Mouse (Mus musculus): ENCODE results near the gene Fndc4. TPM values are rescaled to one million over a fixed set of nuclear protein-coding genes. Genes with fewer than 3 reads are reported as not detected.

Gene Fndc4
- total and polyA plus RNA-seq, 3 experiments = 0.32 TPM; not detected in 2

DNA sequence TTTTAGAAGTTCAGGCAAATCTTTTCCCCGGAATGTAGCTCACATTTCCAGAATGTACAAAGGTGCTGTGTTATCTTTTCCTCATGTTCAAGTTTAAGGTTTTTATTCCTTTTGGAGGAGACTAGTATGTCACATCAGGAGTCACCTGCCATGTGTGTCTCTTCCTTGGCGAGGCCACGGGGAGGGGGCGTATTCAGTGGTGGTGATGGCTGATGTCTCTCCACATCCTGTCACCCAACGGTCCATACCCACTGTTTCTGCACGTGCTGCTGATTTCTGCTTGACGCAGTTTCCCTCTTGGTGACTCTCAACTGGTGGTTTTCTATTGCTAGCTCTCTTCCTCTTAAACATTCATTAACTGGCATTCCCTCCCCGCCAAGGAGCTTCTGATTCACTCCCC is 16.9 kb upstream of the Fndc4 start:
- DNase-seq (ENCODE audit: low read depth, low spot score) = no peak
- Histone ChIP-seq H3K27me3 (ENCODE audit: control insufficient read depth in 1 of 2, insufficient read depth in 2 of 2, low read length in 2 of 2) (peaks cover 6 to 17% of the 10 kb centered on the region in 2 experiments), H3K9ac (ENCODE audit: control insufficient read depth, low read depth, low read length, poor library complexity, severe bottlenecking) (no peak overlapping the region), H3K27ac (ENCODE audit: control insufficient read depth, low read depth, low read length) (no peak overlapping the region), H3K4me1 (ENCODE audit: control insufficient read depth in 1 of 2, insufficient read depth in 2 of 2, low read length in 2 of 2) (no peaks in the 10 kb centered on the region), H3K79me2 (ENCODE audit: control insufficient read depth, insufficient read depth, low read length, poor library complexity) (no peaks in the 10 kb centered on the region), H3K9me3 (replicated peaks; ENCODE audit: insufficient read depth, low read length) (no peaks in the 10 kb centered on the region), H3K36me3 (ENCODE audit: control insufficient read depth in 1 of 2, insufficient read depth in 2 of 2, low read length in 2 of 2) (no peaks in the 10 kb centered on the region), H3K4me3 (ENCODE audit: control insufficient read depth in 1 of 2, insufficient read depth in 1 of 2, low read depth in 2 of 2, low read length in 2 of 2) (no peak overlapping the region)
- TF ChIP-seq GABPA (IDR thresholded peaks at IDR 0.05; ENCODE audit: low read depth, low read length) = no peak
- no peak for TF ChIP-seq JUND (IDR thresholded peaks at IDR 0.05; ENCODE audit: low read depth, low read length)
- TF ChIP-seq SIN3A (IDR thresholded peaks at IDR 0.05; ENCODE audit: low read length) = no peak
- TF ChIP-seq HCFC1 (IDR thresholded peaks at IDR 0.05; ENCODE audit: low read depth, low read length) = no peak
- TF ChIP-seq EP300 (IDR thresholded peaks at IDR 0.05; ENCODE audit: low read depth in 1 of 2, low read length in 2 of 2) = no peak
- no peak for TF ChIP-seq TCF12 (IDR thresholded peaks at IDR 0.05; ENCODE audit: low read depth, low read length)
- TF ChIP-seq ELF1 (IDR thresholded peaks at IDR 0.05; ENCODE audit: low read depth, low read length) = no peak
- TF ChIP-seq MYB (IDR thresholded peaks at IDR 0.05; ENCODE audit: low read depth, low read length) = no peak
- TF ChIP-seq MAFK (IDR thresholded peaks at IDR 0.05; ENCODE audit: borderline replicate concordance, low read depth, low read length) = no peak
- no peak for TF ChIP-seq RCOR1 (IDR thresholded peaks at IDR 0.05; ENCODE audit: low read depth, low read length)
- TF ChIP-seq ZC3H11A (IDR thresholded peaks at IDR 0.05; ENCODE audit: low read depth, low read length) = no peak
- no peak for TF ChIP-seq CHD1 (IDR thresholded peaks at IDR 0.05; ENCODE audit: low read depth, low read length)
- TF ChIP-seq CHD2 (IDR thresholded peaks at IDR 0.05; ENCODE audit: low read length) = no peak
- no peak for TF ChIP-seq SMC3 (IDR thresholded peaks at IDR 0.05; ENCODE audit: low read depth, low read length)

DNA sequence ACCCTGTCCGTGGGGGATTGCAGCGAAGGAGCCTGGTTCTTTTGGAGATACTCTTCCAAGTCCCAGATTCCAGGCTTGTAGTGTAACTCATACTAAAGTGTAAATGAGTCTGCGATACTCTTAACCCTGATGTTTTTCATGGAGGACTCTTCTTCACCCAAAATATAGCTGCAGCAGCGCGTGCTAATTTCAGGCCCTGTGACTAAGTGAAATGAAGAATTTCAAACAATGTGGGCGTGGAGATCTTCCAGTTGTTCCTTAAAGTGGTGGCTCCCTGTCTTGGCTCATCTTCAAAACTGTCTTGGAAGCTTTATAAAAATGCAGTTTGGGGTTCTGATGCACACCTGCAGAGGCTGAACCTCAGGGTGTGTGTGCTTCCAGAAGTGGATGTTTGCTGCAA is 7.2 kb upstream of the Fndc4 start:
- no peak for DNase-seq (ENCODE audit: low read depth, low spot score)
- no peak overlapping the region for H3K27ac ChIP-seq (ENCODE audit: control insufficient read depth, low read depth, low read length)
- H3K9ac ChIP-seq (ENCODE audit: control insufficient read depth, low read depth, low read length, poor library complexity, severe bottlenecking) = no peak overlapping the region
- no peaks in the 10 kb centered on the region for H3K79me2 ChIP-seq (ENCODE audit: control insufficient read depth, insufficient read depth, low read length, poor library complexity)
- no peaks in the 10 kb centered on the region for H3K36me3 ChIP-seq (ENCODE audit: control insufficient read depth in 1 of 2, insufficient read depth in 2 of 2, low read length in 2 of 2)
- TF ChIP-seq RCOR1 (IDR thresholded peaks at IDR 0.05; ENCODE audit: low read depth, low read length) = no peak
- no peak for TF ChIP-seq MXI1 (IDR thresholded peaks at IDR 0.05; ENCODE audit: low read depth, low read length)
- TF ChIP-seq GABPA (IDR thresholded peaks at IDR 0.05; ENCODE audit: low read depth, low read length) = no peak
- TF ChIP-seq ZMIZ1 (IDR thresholded peaks at IDR 0.05; ENCODE audit: low read depth, low read length) = no peak
- no peak for TF ChIP-seq NELFE (IDR thresholded peaks at IDR 0.05; ENCODE audit: low read depth, low read length)
- TF ChIP-seq JUND (IDR thresholded peaks at IDR 0.05; ENCODE audit: low read depth, low read length) = no peak
- no peak for TF ChIP-seq RAD21 (IDR thresholded peaks at IDR 0.05; ENCODE audit: low read depth, low read length)
- TF ChIP-seq USF2 (IDR thresholded peaks at IDR 0.05; ENCODE audit: borderline replicate concordance in 1 of 2, insufficient read depth in 1 of 2, low read depth in 1 of 2, low read length in 2 of 2) = no peak
- no peak for TF ChIP-seq MYC (IDR thresholded peaks at IDR 0.05; ENCODE audit: low read depth, low read length)
- no peak for TF ChIP-seq CHD2 (IDR thresholded peaks at IDR 0.05; ENCODE audit: low read length)
- no peak for TF ChIP-seq UBTF (IDR thresholded peaks at IDR 0.05; ENCODE audit: borderline replicate concordance, insufficient read depth, low read depth, low read length)
- TF ChIP-seq ZC3H11A (IDR thresholded peaks at IDR 0.05; ENCODE audit: low read depth, low read length) = no peak
- TF ChIP-seq GATA1 (IDR thresholded peaks at IDR 0.05; ENCODE audit: low read depth, low read length) = no peak
- no peak for TF ChIP-seq POLR2A (IDR thresholded peaks at IDR 0.05; ENCODE audit: control insufficient read depth in 1 of 2, insufficient read depth in 1 of 2, low read depth in 1 of 2, low read length in 2 of 2, poor library complexity in 1 of 2)
- no peak for TF ChIP-seq NRF1 (IDR thresholded peaks at IDR 0.05; ENCODE audit: insufficient read depth, low read depth, low read length, poor library complexity, severe bottlenecking)
- TF ChIP-seq ETS1 (IDR thresholded peaks at IDR 0.05; ENCODE audit: low read depth, low read length) = no peak
- no peak for TF ChIP-seq USF1 (IDR thresholded peaks at IDR 0.05; ENCODE audit: low read depth, low read length)
- no peak for TF ChIP-seq MAX (IDR thresholded peaks at IDR 0.05; ENCODE audit: low read length)
- no peak for TF ChIP-seq HCFC1 (IDR thresholded peaks at IDR 0.05; ENCODE audit: low read depth, low read length)
- H3K9me3 ChIP-seq (replicated peaks; ENCODE audit: insufficient read depth, low read length) = no peaks in the 10 kb centered on the region
- H3K4me3 ChIP-seq (ENCODE audit: control insufficient read depth in 1 of 2, insufficient read depth in 1 of 2, low read depth in 2 of 2, low read length in 2 of 2) = no peak overlapping the region
- H3K27me3 ChIP-seq (ENCODE audit: control insufficient read depth in 1 of 2, insufficient read depth in 2 of 2, low read length in 2 of 2) = peaks cover 8% of the 10 kb centered on the region in 2 experiments
- no peaks in the 10 kb centered on the region for H3K4me1 ChIP-seq (ENCODE audit: control insufficient read depth in 1 of 2, insufficient read depth in 2 of 2, low read length in 2 of 2)
